Mouse (Mus musculus): ENCODE results near the gene Sema5a. TPM values are rescaled to one million over a fixed set of nuclear protein-coding genes. Genes with fewer than 3 reads are reported as not detected.

The Sema5a gene
- total and polyA plus RNA-seq, 3 experiments: 0.17 to 0.27 (median 0.17) TPM

DNA sequence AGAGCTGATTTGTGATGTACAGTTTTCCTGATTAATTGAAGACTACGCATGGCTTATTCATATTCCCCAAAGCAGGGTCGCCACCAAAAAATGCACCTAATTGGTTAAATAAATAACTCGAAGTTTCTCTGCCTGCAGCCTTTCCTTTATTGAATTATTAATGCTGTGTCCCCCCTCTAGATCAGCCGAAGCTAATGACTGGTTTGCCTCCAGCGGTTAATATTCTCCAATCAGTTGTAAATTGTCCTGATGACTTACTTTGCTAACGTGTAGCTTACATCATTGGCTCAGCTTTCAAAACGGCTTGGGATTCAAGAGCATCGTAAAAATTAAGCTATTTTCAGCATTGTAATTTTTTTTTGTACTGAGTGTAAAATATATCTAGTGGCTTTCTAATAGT, 66.7 kb downstream of the Sema5a start:
- dilution Hi-C loops (cut with MboI; ENCODE audit: extremely low pct_ligation_motif_present, extremely low pct_unique_long_range_greater_than_20kb, low sequenced_read_pairs) (no loop called here), in situ Hi-C loops (cut with MboI; ENCODE audit: low pct_ligation_motif_present, low pct_unique_long_range_greater_than_20kb, low sequenced_read_pairs) (no loop called here)
- DNase-seq (ENCODE audit: extremely low read depth): no peak

DNA sequence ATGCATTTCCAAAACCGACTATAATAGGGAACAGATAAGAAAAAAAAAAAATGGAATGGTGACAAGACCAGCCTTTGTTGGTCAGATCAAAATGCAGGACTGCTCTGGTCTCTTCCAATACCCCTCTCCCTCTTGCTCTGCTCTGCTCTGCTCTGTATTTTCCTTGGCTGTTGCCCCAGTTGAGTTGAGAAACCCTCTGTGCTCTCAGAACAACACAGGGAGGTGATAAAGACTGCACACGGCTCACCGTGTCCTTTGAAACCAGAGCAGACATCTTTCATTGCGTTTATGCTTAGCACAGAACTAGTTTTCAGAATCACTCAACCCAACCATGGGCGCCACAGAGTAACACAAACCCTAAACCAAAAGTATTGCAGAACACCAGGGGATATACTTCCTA, 72.5 kb downstream of the Sema5a start:
- no peak overlapping the region for H3K27ac ChIP-seq (ENCODE audit: insufficient read depth, low read depth)
- DNase-seq (ENCODE audit: extremely low read depth): no peak
- dilution Hi-C loops (cut with MboI; ENCODE audit: extremely low pct_ligation_motif_present, extremely low pct_unique_long_range_greater_than_20kb, low sequenced_read_pairs): no loop called here
- H3K79me2 ChIP-seq (replicated peaks; ENCODE audit: control insufficient read depth, extremely low read depth, insufficient read depth, poor library complexity, severe bottlenecking): no peaks in the 10 kb centered on the region
- H3K4me3 ChIP-seq (replicated peaks in 1 of 3; ENCODE audit: low read depth in 2 of 3, low read length in 2 of 3, poor library complexity in 1 of 3): no peak overlapping the region
- H3K9ac ChIP-seq (ENCODE audit: insufficient read depth, low read depth): no peak overlapping the region
- H3K36me3 ChIP-seq (replicated peaks in 1 of 2; ENCODE audit: control insufficient read depth in 1 of 2, insufficient read depth in 1 of 2, low read length in 1 of 2): no peaks in the 10 kb centered on the region
- in situ Hi-C loops (cut with MboI; ENCODE audit: low pct_ligation_motif_present, low pct_unique_long_range_greater_than_20kb, low sequenced_read_pairs): no loop called here
- no peak overlapping the region for H3K4me2 ChIP-seq (ENCODE audit: insufficient read depth, low read depth, poor library complexity, severe bottlenecking)
- H3K4me1 ChIP-seq (ENCODE audit: control insufficient read depth in 1 of 2, insufficient read depth in 2 of 2): no peaks in the 10 kb centered on the region
- TF ChIP-seq ZC3H11A (IDR thresholded peaks at IDR 0.05; ENCODE audit: low read depth, low read length) (no peak), HCFC1 (IDR thresholded peaks at IDR 0.05; ENCODE audit: low read depth, low read length) (no peak), MEF2A (IDR thresholded peaks at IDR 0.05; ENCODE audit: borderline replicate concordance, low read depth, low read length) (no peak), NELFE (IDR thresholded peaks at IDR 0.05; ENCODE audit: low read depth, low read length) (no peak), USF1 (IDR thresholded peaks at IDR 0.05; ENCODE audit: low read depth, low read length) (no peak), CTCF (conservative IDR thresholded peaks at IDR 0.05 in 1 of 2, IDR thresholded peaks at IDR 0.05 in 1 of 2; ENCODE audit: low read depth in 2 of 2, low read length in 2 of 2) (no peak), MAFK (IDR thresholded peaks at IDR 0.05; ENCODE audit: insufficient replicate concordance, low read length) (no peak), TCF12 (IDR thresholded peaks at IDR 0.05; ENCODE audit: low read depth, low read length) (no peak)
- no peaks in the 10 kb centered on the region for H3K9me3 ChIP-seq (replicated peaks; ENCODE audit: low read length)
- no peaks in the 10 kb centered on the region for H3K27me3 ChIP-seq (replicated peaks)

More for the DNA sequence above, 66.7 kb downstream of the Sema5a start:
- Histone ChIP-seq H3K79me2 (replicated peaks; ENCODE audit: control insufficient read depth, extremely low read depth, insufficient read depth, poor library complexity, severe bottlenecking) (no peaks in the 10 kb centered on the region), H3K27me3 (replicated peaks) (no peaks in the 10 kb centered on the region), H3K4me2 (ENCODE audit: insufficient read depth, low read depth, poor library complexity, severe bottlenecking) (no peak overlapping the region), H3K9me3 (replicated peaks; ENCODE audit: low read length) (no peaks in the 10 kb centered on the region), H3K9ac (ENCODE audit: insufficient read depth, low read depth) (no peak overlapping the region), H3K4me1 (ENCODE audit: control insufficient read depth in 1 of 2, insufficient read depth in 2 of 2) (peaks cover 0 to 8% of the 10 kb centered on the region in 2 experiments; a peak in 2 of 4 replicates), H3K36me3 (replicated peaks in 1 of 2; ENCODE audit: control insufficient read depth in 1 of 2, insufficient read depth in 1 of 2, low read length in 1 of 2) (no peaks in the 10 kb centered on the region), H3K4me3 (replicated peaks in 1 of 3; ENCODE audit: low read depth in 2 of 3, low read length in 2 of 3, poor library complexity in 1 of 3) (no peak overlapping the region), H3K27ac (ENCODE audit: insufficient read depth, low read depth) (no peak overlapping the region)
- TF ChIP-seq EP300 (IDR thresholded peaks at IDR 0.05; ENCODE audit: low read length) (no peak), SIN3A (IDR thresholded peaks at IDR 0.05; ENCODE audit: low read length) (no peak), POLR2AphosphoS2 (IDR thresholded peaks at IDR 0.05; ENCODE audit: low read depth, low read length) (no peak), ELF1 (IDR thresholded peaks at IDR 0.05; ENCODE audit: low read depth, low read length) (no peak), JUND (conservative IDR thresholded peaks at IDR 0.05; ENCODE audit: low read depth, low read length) (no peak), TCF12 (IDR thresholded peaks at IDR 0.05; ENCODE audit: low read depth, low read length) (no peak), MEF2A (IDR thresholded peaks at IDR 0.05; ENCODE audit: borderline replicate concordance, low read depth, low read length) (no peak), HCFC1 (IDR thresholded peaks at IDR 0.05; ENCODE audit: low read depth, low read length) (no peak), CHD1 (IDR thresholded peaks at IDR 0.05; ENCODE audit: low read depth, low read length) (no peak), MAX (IDR thresholded peaks at IDR 0.05; ENCODE audit: low read length) (no peak), RCOR1 (conservative IDR thresholded peaks at IDR 0.05; ENCODE audit: low read depth, low read length) (no peak), ZMIZ1 (IDR thresholded peaks at IDR 0.05; ENCODE audit: low read depth, low read length) (no peak), ZKSCAN1 (IDR thresholded peaks at IDR 0.05; ENCODE audit: borderline replicate concordance, low read depth, low read length) (no peak), ZNF384 (IDR thresholded peaks at IDR 0.05; ENCODE audit: low read depth, low read length) (no peak), JUN (IDR thresholded peaks at IDR 0.05; ENCODE audit: insufficient read depth, low read depth, low read length) (no peak), RAD21 (IDR thresholded peaks at IDR 0.05; ENCODE audit: low read depth, low read length) (no peak), MXI1 (IDR thresholded peaks at IDR 0.05; ENCODE audit: low read depth, low read length) (no peak)

Data from CH12.LX (cell line).